Mouse (Mus musculus): ENCODE results near the gene Olfr1110. TPM values are rescaled to one million over a fixed set of nuclear protein-coding genes. Genes with fewer than 3 reads are reported as not detected.
"Not testable (repeated sequence)": the region's sequence is repeated elsewhere in the genome, so short reads cannot be mapped to it uniquely, and the experiment has no call there.

Gene Olfr1110
- polyA plus RNA-seq (2015; fragmentation: Nextera tagmentation; extraction: Ambion mirVana) = not detected in 2 replicates

DNA sequence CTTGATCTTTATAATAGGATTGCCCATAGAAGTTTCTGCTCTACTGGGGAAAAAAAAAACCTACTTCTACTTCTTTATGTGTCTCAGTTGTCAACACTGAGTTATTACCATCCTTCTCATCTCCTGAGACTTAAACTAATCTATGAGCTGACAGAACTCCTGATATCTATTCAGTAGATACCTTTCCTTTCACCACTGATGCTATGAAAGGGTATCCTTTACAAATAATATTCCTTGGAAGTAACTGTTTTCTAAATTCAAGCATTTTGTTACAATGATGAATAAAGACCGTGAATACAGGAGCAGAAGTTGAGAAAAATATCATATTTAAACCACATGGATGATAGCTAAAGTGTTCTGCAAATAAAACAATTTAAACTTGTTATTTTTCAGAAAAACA is at the start of gene Olfr1110:
Olfr1110 (minus strand) TSS at position 101 of the 400 bp plus-strand sequence.
- H3K4me3 ChIP-seq = no peak within 1 kb of the TSS
- 79% methylated on average over 1 of the region's 1 CpGs for WGBS
- ATAC-seq (replicated peaks) = no peak
- no peaks in the 10 kb centered on the region for H3K27me3 ChIP-seq
- H3K9me3 ChIP-seq = no peaks in the 10 kb centered on the region
- H3K27ac ChIP-seq (replicated peaks) = no peak within 1 kb of the TSS
- H3K4me1 ChIP-seq = no peaks in the 10 kb centered on the region
- H3K36me3 ChIP-seq = no peaks in the 10 kb centered on the region
- H3K4me2 ChIP-seq (replicated peaks) = no peak within 1 kb of the TSS
- H3K9ac ChIP-seq (replicated peaks) = no peak within 1 kb of the TSS

GRCm38 (mm10) chr2:87187498-87187897 is 47.4 kb upstream of the Olfr1110 start, which contains the start of gene Olfr1112:
TSS of gene Olfr1112 (plus strand) at chr2:87187798.
- Histone ChIP-seq H3K4me3 (no peak within 1 kb of the TSS), H3K36me3 (no peaks in the 10 kb centered on the region), H3K4me1 (no peaks in the 10 kb centered on the region), H3K27ac (replicated peaks) (no peak within 1 kb of the TSS), H3K9me3 (no peaks in the 10 kb centered on the region), H3K9ac (replicated peaks) (no peak within 1 kb of the TSS), H3K27me3 (no peaks in the 10 kb centered on the region), H3K4me2 (replicated peaks) (no peak within 1 kb of the TSS)
- ATAC-seq (replicated peaks) = no peak
- WGBS = 93% methylated on average over 1 of the region's 1 CpGs

- H3K4me2 ChIP-seq (replicated peaks); H3K4me1 ChIP-seq; H3K4me3 ChIP-seq; ATAC-seq (replicated peaks); H3K9ac ChIP-seq (replicated peaks); H3K27ac ChIP-seq (replicated peaks); H3K27me3 ChIP-seq; H3K36me3 ChIP-seq; H3K9me3 ChIP-seq: not testable (repeated sequence)
- 89% methylated on average over 2 of the region's 2 CpGs for WGBS
Measured at GRCm38 (mm10) chr2:87167731-87168130, 27.6 kb upstream of the Olfr1110 start.

DNA sequence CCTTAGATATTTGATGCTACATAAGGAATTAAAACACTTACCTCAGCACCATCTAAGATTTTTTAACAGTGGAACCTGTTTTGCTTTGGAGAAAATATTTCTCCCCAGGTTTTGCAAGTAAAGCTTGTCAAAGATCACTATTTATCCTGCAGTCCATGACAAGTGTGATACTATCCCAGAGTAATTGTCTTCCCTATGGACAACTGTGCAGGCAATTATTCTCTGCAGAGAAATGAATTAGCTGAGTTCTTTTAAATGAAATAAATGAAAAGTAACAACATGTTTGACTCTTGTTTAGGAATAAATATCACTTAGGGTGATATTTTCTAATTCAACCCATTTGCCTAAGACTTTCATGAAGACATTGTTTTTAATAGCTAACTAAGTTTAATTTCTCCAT is 12.4 kb upstream of the Olfr1110 start, which contains the start of gene Olfr1111:
Olfr1111 (minus strand) TSS at position 101 of the 400 bp plus-strand sequence.
- Histone ChIP-seq H3K4me3 (no peak within 1 kb of the TSS), H3K36me3 (no peaks in the 10 kb centered on the region), H3K27me3 (no peaks in the 10 kb centered on the region), H3K9ac (replicated peaks) (no peak within 1 kb of the TSS), H3K4me2 (replicated peaks) (no peak within 1 kb of the TSS), H3K27ac (replicated peaks) (no peak within 1 kb of the TSS), H3K9me3 (no peaks in the 10 kb centered on the region), H3K4me1 (no peaks in the 10 kb centered on the region)
- no peak for ATAC-seq (replicated peaks)

GRCm38 (mm10) chr2:87114467-87114866 is 25.6 kb downstream of the Olfr1110 start, which contains the start of gene Olfr259:
TSS of gene Olfr259 (minus strand) at chr2:87114567.
- Histone ChIP-seq H3K27me3 (no peaks in the 10 kb centered on the region), H3K4me3 (no peak within 1 kb of the TSS), H3K4me1 (no peaks in the 10 kb centered on the region), H3K27ac (replicated peaks) (no peak within 1 kb of the TSS), H3K9ac (replicated peaks) (no peak within 1 kb of the TSS), H3K36me3 (no peaks in the 10 kb centered on the region), H3K9me3 (no peaks in the 10 kb centered on the region), H3K4me2 (replicated peaks) (no peak within 1 kb of the TSS)
- ATAC-seq (replicated peaks) = no peak

DNA sequence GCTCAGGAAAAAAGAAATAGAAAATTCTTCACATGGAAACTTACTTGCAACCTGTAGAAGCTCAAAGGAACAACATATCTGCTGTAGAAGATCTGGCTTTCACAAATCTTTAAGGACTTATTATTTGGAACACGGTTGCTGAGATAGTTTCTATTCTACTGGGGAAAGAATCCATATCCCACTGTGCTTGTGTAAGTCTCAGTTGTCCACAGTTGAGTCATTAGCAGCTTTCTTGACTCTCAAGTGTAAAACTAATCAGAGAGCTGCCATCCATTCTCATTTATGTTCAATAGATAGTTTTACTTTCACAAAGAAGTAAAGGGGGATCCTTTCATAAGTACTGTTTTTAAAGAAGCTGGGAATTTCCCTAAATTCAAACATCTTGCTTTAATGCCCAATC is 44.2 kb downstream of the Olfr1110 start, which contains the start of gene Olfr1109:
Olfr1109 (minus strand) TSS at position 101 of the 400 bp plus-strand sequence.
- H3K27me3 ChIP-seq = no peaks in the 10 kb centered on the region
- H3K36me3 ChIP-seq = no peaks in the 10 kb centered on the region
- H3K9me3 ChIP-seq = no peaks in the 10 kb centered on the region
- no peak within 1 kb of the TSS for H3K9ac ChIP-seq (replicated peaks)
- no peak within 1 kb of the TSS for H3K27ac ChIP-seq (replicated peaks)
- 33% methylated on average over 1 of the region's 1 CpGs for WGBS
- no peak within 1 kb of the TSS for H3K4me3 ChIP-seq
- no peak for ATAC-seq (replicated peaks)
- H3K4me1 ChIP-seq = no peaks in the 10 kb centered on the region
- H3K4me2 ChIP-seq (replicated peaks) = no peak within 1 kb of the TSS

Other genes starting within 250 kb of the Olfr1110 start
- not detected in 2 replicates for gene Olfr1097, start 248.1 kb downstream of the Olfr1110 start, polyA plus RNA-seq (2015; fragmentation: Nextera tagmentation; extraction: Ambion mirVana)
- gene Olfr1098, start 215.8 kb downstream of the Olfr1110 start, polyA plus RNA-seq (2015; fragmentation: Nextera tagmentation; extraction: Ambion mirVana) = not detected in 2 replicates
- not detected in 2 replicates for gene Olfr1099, start 179.6 kb downstream of the Olfr1110 start, polyA plus RNA-seq (2015; fragmentation: Nextera tagmentation; extraction: Ambion mirVana)
- not detected in 2 replicates for gene Olfr1100, start 160.3 kb downstream of the Olfr1110 start, polyA plus RNA-seq (2015; fragmentation: Nextera tagmentation; extraction: Ambion mirVana)
- not detected in 2 replicates for gene Olfr1101, start 149.1 kb downstream of the Olfr1110 start, polyA plus RNA-seq (2015; fragmentation: Nextera tagmentation; extraction: Ambion mirVana)
- not detected in 2 replicates for gene Olfr1102, start 141.9 kb downstream of the Olfr1110 start, polyA plus RNA-seq (2015; fragmentation: Nextera tagmentation; extraction: Ambion mirVana)
- not detected in 2 replicates for gene Olfr1104, start 113.2 kb downstream of the Olfr1110 start, polyA plus RNA-seq (2015; fragmentation: Nextera tagmentation; extraction: Ambion mirVana)
- gene Olfr1105, start 103.8 kb downstream of the Olfr1110 start, polyA plus RNA-seq (2015; fragmentation: Nextera tagmentation; extraction: Ambion mirVana) = not detected in 2 replicates
- gene Olfr1106, start 88.0 kb downstream of the Olfr1110 start, polyA plus RNA-seq (2015; fragmentation: Nextera tagmentation; extraction: Ambion mirVana) = not detected in 2 replicates
- gene Olfr1107, start 64.5 kb downstream of the Olfr1110 start, polyA plus RNA-seq (2015; fragmentation: Nextera tagmentation; extraction: Ambion mirVana) = not detected in 2 replicates
- gene Olfr1109, start 44.3 kb downstream of the Olfr1110 start, polyA plus RNA-seq (2015; fragmentation: Nextera tagmentation; extraction: Ambion mirVana) = not detected in 2 replicates
- gene Olfr259, start 25.7 kb downstream of the Olfr1110 start, polyA plus RNA-seq (2015; fragmentation: Nextera tagmentation; extraction: Ambion mirVana) = not detected in 2 replicates
- not detected in 2 replicates for gene Olfr1111, start 12.3 kb upstream of the Olfr1110 start, polyA plus RNA-seq (2015; fragmentation: Nextera tagmentation; extraction: Ambion mirVana)
- gene Olfr1112, start 47.5 kb upstream of the Olfr1110 start, polyA plus RNA-seq (2015; fragmentation: Nextera tagmentation; extraction: Ambion mirVana) = not detected in 2 replicates
- gene Olfr1113, start 68.7 kb upstream of the Olfr1110 start, polyA plus RNA-seq (2015; fragmentation: Nextera tagmentation; extraction: Ambion mirVana) = not detected in 2 replicates
- not detected in 2 replicates for gene Olfr1115, start 107.7 kb upstream of the Olfr1110 start, polyA plus RNA-seq (2015; fragmentation: Nextera tagmentation; extraction: Ambion mirVana)
- gene Olfr1116, start 127.2 kb upstream of the Olfr1110 start, polyA plus RNA-seq (2015; fragmentation: Nextera tagmentation; extraction: Ambion mirVana) = not detected in 2 replicates
- not detected in 2 replicates for gene Olfr1118, start 167.3 kb upstream of the Olfr1110 start, polyA plus RNA-seq (2015; fragmentation: Nextera tagmentation; extraction: Ambion mirVana)
- not detected in 2 replicates for gene Olfr1120, start 214.5 kb upstream of the Olfr1110 start, polyA plus RNA-seq (2015; fragmentation: Nextera tagmentation; extraction: Ambion mirVana)
- gene Olfr1121, start 229.6 kb upstream of the Olfr1110 start, polyA plus RNA-seq (2015; fragmentation: Nextera tagmentation; extraction: Ambion mirVana) = not detected in 2 replicates
- gene Olfr1122, start 245.5 kb upstream of the Olfr1110 start, polyA plus RNA-seq (2015; fragmentation: Nextera tagmentation; extraction: Ambion mirVana) = not detected in 2 replicates